Mouse (Mus musculus): ENCODE results near the gene Defb23. TPM values are rescaled to one million over a fixed set of nuclear protein-coding genes. Genes with fewer than 3 reads are reported as not detected.

The Defb23 gene
- not detected in 2 replicates for total RNA-seq (2023)

GRCm38 (mm10) chr2:152464570-152465150 is at the start of gene Defb23:
TSS of gene Defb23 (minus strand) at chr2:152464620.

DNA sequence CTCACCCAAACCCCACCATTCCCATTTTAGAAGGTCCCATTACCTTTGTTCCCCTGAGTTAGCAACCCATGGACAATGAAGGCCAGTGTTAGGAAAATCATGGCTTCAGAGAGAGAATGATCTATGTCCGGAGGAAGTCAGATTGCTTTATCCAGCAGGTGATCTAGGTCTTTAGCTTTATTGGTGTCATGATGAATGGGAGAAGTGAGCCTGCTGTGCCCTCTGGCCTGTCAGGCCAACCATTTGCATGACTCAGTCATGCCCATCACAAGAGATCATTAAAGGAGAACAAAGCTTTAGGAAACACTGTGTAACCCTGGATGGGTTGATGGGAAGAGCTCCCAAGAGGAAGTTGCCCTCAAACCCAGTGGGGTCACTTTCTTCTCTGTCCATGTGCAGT is 47.2 kb upstream of the Defb23 start, which contains the start of gene Defb26:
Gene Defb26, minus strand, starts transcription at position 101 of the 400 bp plus-strand sequence.

GRCm38 (mm10) chr2:152490038-152490437 is 25.6 kb upstream of the Defb23 start, which contains the start of gene Defb22:
TSS of gene Defb22 (minus strand) at chr2:152490138.

DNA sequence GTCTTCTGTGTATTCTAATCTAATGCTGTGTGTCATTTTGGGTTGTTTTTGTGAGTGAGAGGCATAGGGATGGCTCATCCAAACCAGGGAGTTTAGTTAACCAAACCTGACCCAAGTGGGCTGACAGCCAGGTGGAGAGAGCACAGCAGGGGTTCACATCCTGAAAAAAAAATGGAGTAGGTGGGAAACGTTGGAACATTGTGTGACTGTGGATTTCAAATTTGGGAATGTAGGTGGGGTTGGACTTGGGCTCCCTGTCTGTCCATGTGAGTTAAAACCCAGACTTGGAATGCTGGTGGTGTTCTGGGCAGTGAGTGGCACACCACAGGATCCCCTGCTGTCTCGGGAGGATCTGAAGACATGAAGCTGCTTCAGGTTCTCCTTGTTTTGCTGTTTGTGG is 12.3 kb upstream of the Defb23 start, which contains the start of gene Defb20:
Gene Defb20, plus strand, starts transcription at position 301 of the 400 bp plus-strand sequence.

GRCm38 (mm10) chr2:152415287-152415686 is 49.1 kb downstream of the Defb23 start, which contains the start of gene 6820408C15Rik:
TSS of gene 6820408C15Rik (plus strand) at chr2:152415587.

DNA sequence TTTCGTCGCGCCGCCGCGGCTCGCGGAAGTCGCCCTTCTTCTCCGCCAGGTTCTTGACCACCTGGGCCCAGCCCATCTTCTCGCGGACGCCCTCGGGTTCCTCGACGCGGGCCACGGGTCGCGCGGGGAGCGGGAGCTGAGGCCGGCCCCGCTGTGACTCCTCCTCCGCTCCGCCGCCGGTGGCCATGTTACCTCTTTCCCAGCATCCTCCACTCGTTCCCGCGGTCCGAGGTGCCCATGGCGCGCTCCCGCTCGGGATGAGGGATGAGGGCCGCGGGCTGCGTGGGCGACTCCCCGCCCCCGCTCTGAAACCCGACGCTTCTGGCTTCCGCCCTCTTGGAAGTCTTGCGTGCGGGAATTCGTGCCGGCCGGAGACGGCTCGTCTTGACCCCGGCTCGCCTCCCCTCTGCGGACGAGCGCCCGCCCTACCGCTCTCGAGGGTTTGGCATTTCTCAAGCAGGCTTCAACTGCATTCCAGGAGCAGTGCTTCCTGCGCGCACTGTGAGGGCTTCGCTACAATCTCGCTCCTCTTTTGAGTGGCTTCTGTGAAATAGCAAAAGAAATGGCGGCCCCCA is 49.7 kb downstream of the Defb23 start, which contains the start of gene Zcchc3:
Gene Zcchc3, minus strand, starts transcription at position 437 of the 575 bp plus-strand sequence.

Other genes starting within 250 kb of the Defb23 start
- 52.7 and 59.7 TPM in 2 replicates for gene Csnk2a1, start 237.8 kb downstream of the Defb23 start, total RNA-seq (2023)
- 119 and 165 TPM in 2 replicates for gene Tbc1d20, start 170.8 kb downstream of the Defb23 start, total RNA-seq (2023)
- gene Rbck1, start 132.0 kb downstream of the Defb23 start, total RNA-seq (2023), result 72.2 and 90.2 TPM in 2 replicates
- gene Trib3, start 120.6 kb downstream of the Defb23 start, total RNA-seq (2023), result 4.0 and 5.2 TPM in 2 replicates
- not detected in 2 replicates for gene Nrsn2, start 88.0 kb downstream of the Defb23 start, total RNA-seq (2023)
- 0.20 and 0.22 TPM in 2 replicates for gene Sox12, start 66.6 kb downstream of the Defb23 start, total RNA-seq (2023)
- 0.61 and 1.2 TPM in 2 replicates for gene Zcchc3, start 49.6 kb downstream of the Defb23 start, total RNA-seq (2023)
- not detected in 2 replicates for gene 6820408C15Rik, start 49.0 kb downstream of the Defb23 start, total RNA-seq (2023)
- gene Defb20, start 12.4 kb upstream of the Defb23 start, total RNA-seq (2023), result not detected in 2 replicates
- not detected in 2 replicates for gene Defb22, start 25.5 kb upstream of the Defb23 start, total RNA-seq (2023)
- not detected in 2 replicates for gene Defb26, start 47.1 kb upstream of the Defb23 start, total RNA-seq (2023)
- not detected in 2 replicates for gene Defb28, start 53.6 kb upstream of the Defb23 start, total RNA-seq (2023)
- gene Defb29, start 75.5 kb upstream of the Defb23 start, total RNA-seq (2023), result not detected in 2 replicates
- gene Gm17416, start 104.7 kb upstream of the Defb23 start, total RNA-seq (2023), result not detected in 2 replicates
- gene Defb21, start 108.1 kb upstream of the Defb23 start, total RNA-seq (2023), result not detected in 2 replicates
- not detected in 2 replicates for gene Defb19, start 115.7 kb upstream of the Defb23 start, total RNA-seq (2023)
- gene Defb45, start 134.8 kb upstream of the Defb23 start, total RNA-seq (2023), result not detected in 2 replicates
- gene Defb36, start 139.7 kb upstream of the Defb23 start, total RNA-seq (2023), result not detected in 2 replicates
- gene Defb25, start 158.4 kb upstream of the Defb23 start, total RNA-seq (2023), result not detected in 2 replicates
- 6.2 and 7.2 TPM in 2 replicates for gene Rem1, start 162.3 kb upstream of the Defb23 start, total RNA-seq (2023)
- gene H13, start 204.8 kb upstream of the Defb23 start, total RNA-seq (2023), result 141 and 159 TPM in 2 replicates
- 17.7 and 36.2 TPM in 2 replicates for gene Mcts2, start 222.4 kb upstream of the Defb23 start, total RNA-seq (2023)